Mouse (Mus musculus) limb, embryonic 12.5 days (tissue): ENCODE data around the gene Hprt. TPM values are rescaled to one million over a fixed set of nuclear protein-coding genes. Genes with fewer than 3 reads are reported as not detected.
A peak's percentile ranks its signal among the peaks of the same experiment; 100 is the strongest.

ENCODE experiments used
- ATAC-seq: fragments of 200-750 bp; cut with Nextera tagmentation; 2 replicates; pipeline ENCODE4 v1.8.0; 2017; ENCODE audit warnings: low read depth, moderate TSS enrichment; ENCODE audit not compliant: insufficient number of reproducible peaks, insufficient read depth, low FRiP score, low TSS enrichment
- H3K27ac ChIP-seq: fragments of 300-500 bp; sonication (generic); 2 replicates; pipeline ENCODE4 v1.5.1; 2016; ENCODE audit warnings: mild to moderate bottlenecking, moderate library complexity
- H3K27me3 ChIP-seq: fragments of 300-500 bp; sonication (generic); 2 replicates; pipeline ENCODE4 v1.6.1; 2016; ENCODE audit warnings: mild to moderate bottlenecking, moderate library complexity
- H3K36me3 ChIP-seq: fragments of 300-500 bp; sonication (generic); 2 replicates; pipeline ENCODE4 v1.6.1; 2016; ENCODE audit warnings: mild to moderate bottlenecking, moderate library complexity
- H3K4me1 ChIP-seq: fragments of 300-500 bp; sonication (generic); replicated peaks from 2 replicates; pipeline ENCODE4 v1.6.1; 2016
- H3K4me2 ChIP-seq: fragments of 300-500 bp; sonication (generic); 2 replicates; pipeline ENCODE4 v1.6.1; 2016; ENCODE audit warnings: mild to moderate bottlenecking, moderate library complexity
- H3K4me3 ChIP-seq: fragments of 300-500 bp; sonication (generic); replicated peaks from 2 replicates; pipeline ENCODE4 v1.5.1; 2016; ENCODE audit warnings: mild to moderate bottlenecking
- H3K9ac ChIP-seq: fragments of 300-500 bp; sonication (generic); replicated peaks from 2 replicates; pipeline ENCODE4 v1.6.1; 2016; ENCODE audit warnings: mild to moderate bottlenecking, moderate library complexity
- H3K9me3 ChIP-seq: fragments of 300-500 bp; sonication (generic); 2 replicates; pipeline ENCODE4 v1.6.1; 2016; ENCODE audit warnings: mild to moderate bottlenecking, moderate library complexity
- WGBS: fragments of 180-500 bp; shearing (Covaris S2); methylation state at CpG from one replicate; pipeline ENCODE4 v1.1.7; 2016; 5-methylcytosine and 5-hydroxymethylcytosine counted together
- microRNA counts: library from miRNA; unstranded; fragments of <30 nt; microRNA quantifications from one replicate; lab custom pipeline; 2017
- microRNA-seq: library from miRNA; unstranded; fragments of <30 nt; microRNA quantifications from one replicate; pipeline ENCODE4, GENCODE M21; 2017
- polyA plus RNA-seq: library from polyadenylated mRNA; unstranded; fragments of >200 nt; fragmentation: Nextera tagmentation; extraction: Ambion mirVana; gene quantifications from 2 replicates; pipeline ENCODE4 v1.2.1, GENCODE M21; 2016

The Hprt gene
- polyA plus RNA-seq, 1 experiment from 2014 or later, result 76.9 TPM

DNA sequence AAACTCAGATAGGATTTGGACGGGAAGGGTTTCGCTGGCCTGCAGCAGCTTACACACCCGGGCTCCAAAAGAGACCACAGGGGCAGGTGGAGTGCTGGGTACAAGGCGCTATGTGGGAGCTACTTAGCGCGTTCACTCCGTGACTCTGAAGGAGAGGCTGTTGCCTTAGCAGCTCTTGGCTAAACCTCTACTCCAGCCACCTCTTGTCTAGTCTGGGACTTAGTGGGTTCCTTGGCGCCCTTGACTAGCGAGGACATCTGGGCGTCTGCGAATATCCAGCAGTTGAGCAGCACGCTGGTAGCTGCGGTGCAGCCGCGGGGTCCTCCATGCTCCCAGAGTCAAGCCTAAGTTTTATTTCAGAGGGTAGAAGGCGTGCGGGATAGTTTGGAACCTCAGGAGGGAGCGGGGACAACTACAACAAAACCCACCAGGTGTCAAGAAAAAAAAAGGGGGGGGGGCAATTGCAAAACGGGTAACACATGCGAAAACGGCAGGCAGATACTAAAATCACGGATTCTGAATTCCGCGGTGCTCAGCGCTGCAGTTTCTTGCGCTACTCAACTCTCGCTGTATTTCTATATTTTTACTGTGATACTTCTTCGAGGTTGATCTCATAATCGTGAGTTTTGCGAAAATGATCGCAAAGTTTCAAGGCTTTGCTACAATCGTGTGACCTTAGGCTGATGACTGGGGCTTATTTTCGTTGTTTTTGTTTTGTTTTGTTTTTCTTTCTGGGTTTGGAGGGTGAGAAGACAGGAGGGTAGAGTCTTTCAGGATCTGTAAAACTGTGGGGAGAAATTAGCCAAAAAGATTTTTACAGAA is 70.7 kb downstream of the Hprt start:
- H3K4me2 ChIP-seq, result peak overlapping the region; percentile 58
- no peak for ATAC-seq
- peaks cover 7% of the 10 kb centered on the region; the same call in 1 of the 2 replicates for H3K36me3 ChIP-seq
- peaks cover 16% of the 10 kb centered on the region for H3K27me3 ChIP-seq
- H3K4me1 ChIP-seq, result peaks cover 8% of the 10 kb centered on the region
- H3K27ac ChIP-seq, result peak overlapping the region; percentile 79
- H3K4me3 ChIP-seq, result peak overlapping the region; percentile 30
- 14% methylated on average over 33 of the region's 33 CpGs for WGBS
- no peaks in the 10 kb centered on the region for H3K9me3 ChIP-seq
- peak overlapping the region; percentile 50 for H3K9ac ChIP-seq

DNA sequence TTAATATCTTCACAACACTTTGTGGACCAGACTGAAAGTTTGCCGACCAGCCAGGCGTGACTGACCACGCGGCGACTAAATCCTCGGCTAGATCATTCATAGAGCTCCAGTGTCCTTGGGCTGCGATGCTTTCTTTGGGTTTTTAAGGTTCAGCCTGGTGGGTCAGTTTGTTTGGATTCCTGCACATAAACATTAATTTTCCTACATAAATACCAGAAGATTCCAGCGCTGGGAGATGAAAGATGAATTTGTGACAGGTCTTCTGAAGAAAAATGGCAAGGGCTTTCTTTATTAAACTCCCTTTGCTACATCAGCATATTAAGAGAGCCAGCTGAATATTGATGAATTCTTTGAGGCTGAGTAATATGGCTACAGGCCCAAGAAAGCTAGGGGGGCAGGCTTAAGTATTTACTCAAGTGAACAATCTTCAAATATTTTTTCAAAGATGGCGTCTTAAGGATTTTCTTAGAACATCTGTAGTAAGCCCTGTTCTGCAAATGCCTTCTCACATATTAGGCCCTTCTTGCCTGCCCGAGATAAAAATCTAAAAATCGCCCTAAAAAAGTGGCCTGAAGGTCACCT is 71.6 kb downstream of the Hprt start:
- H3K36me3 ChIP-seq, result no peaks in the 10 kb centered on the region
- peak overlapping the region; percentile 23; the same call in 1 of the 2 replicates for H3K27ac ChIP-seq
- no peaks in the 10 kb centered on the region for H3K9me3 ChIP-seq
- no peak for ATAC-seq
- peak overlapping the region; percentile 58 for H3K4me2 ChIP-seq
- H3K4me1 ChIP-seq, result no peaks in the 10 kb centered on the region; the same call in 1 of the 2 replicates
- peaks cover 16% of the 10 kb centered on the region for H3K27me3 ChIP-seq
- peak overlapping the region; percentile 30; the same call in 1 of the 2 replicates for H3K4me3 ChIP-seq
- peak overlapping the region; percentile 50 for H3K9ac ChIP-seq
- WGBS, result 27% methylated on average over 11 of the region's 11 CpGs

DNA sequence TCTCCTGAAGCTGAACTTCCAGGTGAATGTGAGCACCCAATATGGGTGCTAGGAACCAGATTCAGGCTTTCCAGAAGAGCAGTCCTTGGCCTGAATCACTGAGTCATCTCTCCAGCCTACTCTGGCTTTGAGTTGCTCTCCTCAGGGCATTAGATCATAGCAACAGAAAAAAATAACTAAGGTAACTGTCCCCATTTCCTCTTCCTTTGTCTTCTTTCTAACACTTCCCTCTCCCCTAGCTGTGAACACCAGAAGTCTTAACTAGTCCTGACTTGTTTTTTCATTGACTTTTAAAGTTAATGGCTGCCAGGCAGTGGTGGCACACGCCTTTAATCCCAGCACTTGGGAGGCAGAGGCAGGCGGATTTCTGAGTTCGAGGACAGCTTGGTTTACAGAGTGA is 76.5 kb downstream of the Hprt start:
- ATAC-seq, result no peak
- WGBS, result 81% methylated on average over 3 of the region's 3 CpGs

More for the DNA sequence above, 76.5 kb downstream of the Hprt start:
- Histone ChIP-seq H3K4me2 (no peak overlapping the region), H3K27ac (no peak overlapping the region), H3K9me3 (no peaks in the 10 kb centered on the region), H3K27me3 (no peaks in the 10 kb centered on the region), H3K36me3 (no peaks in the 10 kb centered on the region), H3K4me1 (no peaks in the 10 kb centered on the region), H3K4me3 (no peak overlapping the region), H3K9ac (no peak overlapping the region)

MicroRNA genes within 50 kb of the gene (microRNA counts, 519-probe panel; counts per million panel counts)
- microRNA mmu-miR-322 (lab: Ali Mortazavi, UCI) (8,724 counts per million, percentile 95 among the panel's probes with 10 or more counts), microRNA mmu-miR-351 (lab: Ali Mortazavi, UCI) (2,682 counts per million, percentile 12 among the panel's probes with 10 or more counts), microRNA mmu-miR-450a-3p (lab: Ali Mortazavi, UCI) (not detected), microRNA mmu-miR-450a-5p (lab: Ali Mortazavi, UCI) (6,137 counts per million, percentile 72 among the panel's probes with 10 or more counts), microRNA mmu-miR-450b-3p (lab: Ali Mortazavi, UCI) (2,682 counts per million, percentile 12 among the panel's probes with 10 or more counts), microRNA mmu-miR-450b-5p (lab: Ali Mortazavi, UCI) (not detected), microRNA mmu-miR-503 (lab: Ali Mortazavi, UCI) (4,985 counts per million, percentile 49 among the panel's probes with 10 or more counts), microRNA mmu-miR-542-3p (lab: Ali Mortazavi, UCI) (not detected), microRNA mmu-miR-542-5p (lab: Ali Mortazavi, UCI) (5,459 counts per million, percentile 56 among the panel's probes with 10 or more counts)

Small RNAs within 50 kb of the gene (microRNA-seq; reads per million reads assigned to microRNA genes)
- gene Mir322, result 72,387 reads per million, percentile 99 among the genes with 10 or more reads in this experiment
- 10,623 reads per million, percentile 95 among the genes with 10 or more reads in this experiment for gene Mir351
- gene Mir450-1, result 37.7 reads per million, percentile 40 among the genes with 10 or more reads in this experiment
- gene Mir450-2, result 14.4 reads per million, percentile 29 among the genes with 10 or more reads in this experiment
- 447 reads per million, percentile 67 among the genes with 10 or more reads in this experiment for gene Mir450b
- gene Mir503, result 2,849 reads per million, percentile 85 among the genes with 10 or more reads in this experiment
- 1,274 reads per million, percentile 78 among the genes with 10 or more reads in this experiment for gene Mir542

Other genes starting within 250 kb of the Hprt start
- gene Ccdc160, start 196.9 kb upstream of the Hprt start, polyA plus RNA-seq, result 0.83 and 0.95 TPM in 2 replicates
- gene Phf6, start 75.9 kb upstream of the Hprt start, polyA plus RNA-seq, result 94.9 and 96.7 TPM in 2 replicates